21 mouse cellular contexts compared by ENCODE assay signal in the genomic region with DNA sequence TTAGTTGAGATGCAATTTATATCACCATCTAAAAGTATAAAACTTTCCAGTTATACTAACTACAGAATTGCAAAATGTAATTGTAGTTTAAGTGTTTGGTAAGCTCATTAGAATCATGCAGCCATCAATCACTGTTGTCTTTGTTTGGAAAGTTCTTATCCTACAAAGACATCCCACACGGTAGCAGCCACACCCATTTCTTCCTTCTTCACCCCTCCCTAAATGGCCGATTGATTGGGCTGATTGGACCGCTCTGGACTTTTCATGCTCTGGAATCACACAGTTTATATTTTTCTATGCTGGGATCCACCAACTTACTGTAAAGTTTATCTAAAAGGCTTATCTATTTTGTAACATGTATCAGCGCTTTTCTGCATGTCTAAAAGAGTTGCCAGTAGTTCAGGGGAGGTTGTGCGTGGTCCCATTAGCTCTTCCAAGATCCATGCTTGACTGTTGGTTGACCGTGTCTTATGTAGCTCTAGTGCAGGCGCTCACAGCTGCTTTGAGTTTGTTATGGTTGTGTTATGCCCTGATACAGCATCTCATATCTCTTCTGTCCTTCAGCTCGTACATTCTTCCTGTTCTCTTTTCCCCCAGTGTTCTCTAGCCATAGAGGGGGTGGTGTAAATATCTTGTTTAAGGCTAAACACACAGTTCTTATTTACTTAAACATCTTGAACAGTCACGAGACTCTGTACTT. TPM values are rescaled to one million over a fixed set of nuclear protein-coding genes. Genes with fewer than 3 reads are reported as not detected.
A peak's percentile ranks its signal among the peaks of the same experiment; 100 is the strongest.
DNase-seq lines count a peak whose midpoint lies in the region; ATAC-seq lines count a peak whose summit lies in the region.
"Had no signal": no experiment of that assay in that cellular context is flagged by ENCODE, and none has a peak within 500 bp of the region (broad histone marks: within the 10 kb centered on the region; RNA-seq: fewer than 3 reads in every experiment).

No protein-coding gene starts in this region.

- peak; percentile 88 for DNase-seq in heart, adult 11 months
- no peak for DNase-seq in heart, postnatal 14 days
- DNase-seq in lung, postnatal 10 days, result peak; percentile 22
- no peak for DNase-seq in lung, postnatal 25 days (ENCODE audit: low spot score)
- no peak for DNase-seq in kidney, postnatal 4 days
- DNase-seq in ovary, postnatal 14 days (ENCODE audit: low spot score), result no peak
- DNase-seq: adrenal gland, adult 2 months; adrenal gland, postnatal 14 days; B cell, adult 2 months; cerebellum, adult 11 months; cerebellum, adult 2 months; cerebellum, adult 9-11 months; cerebellum, postnatal 25 days; embryo, embryonic 11 days; gastrocnemius, postnatal 14 days; heart, adult 18-20 months; heart, postnatal 10 days; heart, postnatal 4 days had no signal

- ATAC-seq in common myeloid progenitor, adult 5-6 weeks (replicated peaks; ENCODE audit: low read depth, poor library complexity, severe bottlenecking), result 0 out of 2 replicates have a peak, but pooled peaks have one; percentile 39
- ATAC-seq: forebrain, embryonic 15.5 days; Patski had no signal

- intact Hi-C loops in heart, postnatal 14 days (cut with DNase I), result no loop called here

RNA-seq across cellular contexts. Expression of a gene that starts 56.6 kb away (rescaled TPM):
- total RNA-seq in heart, postnatal 14 days (2021), result 10 to 100 TPM; 29.7 to 34.2 TPM
- 14.9 and 20.5 TPM in 2 replicates for total RNA-seq in common myeloid progenitor, adult 5-6 weeks (2017)

Comparison
In these comparisons a context has a peak if more than half of its experiments do, and no peak if none do; other contexts are left out.
1. DNase-seq: peak in heart, adult 11 months (single experiment) and lung, postnatal 10 days (single experiment); none in heart, postnatal 14 days (0 of 2), lung, postnatal 25 days (single experiment), kidney, postnatal 4 days (0 of 2) and ovary, postnatal 14 days (single experiment).